Mouse (Mus musculus) activated CD4-positive, CD25-positive, alpha-beta regulatory T cell, adult 9 weeks (primary cell): ENCODE measurements around the gene Aqp5. TPM values are rescaled to one million over a fixed set of nuclear protein-coding genes. Genes with fewer than 3 reads are reported as not detected.

ENCODE experiments used
- polyA plus RNA-seq: library from polyadenylated mRNA; unstranded; fragments of 100-300 nt; shearing (Covaris generic); gene quantifications from one replicate; pipeline ENCODE4 v1.2.1, GENCODE M21; 2017

The Aqp5 gene
- polyA plus RNA-seq = not detected

DNA sequence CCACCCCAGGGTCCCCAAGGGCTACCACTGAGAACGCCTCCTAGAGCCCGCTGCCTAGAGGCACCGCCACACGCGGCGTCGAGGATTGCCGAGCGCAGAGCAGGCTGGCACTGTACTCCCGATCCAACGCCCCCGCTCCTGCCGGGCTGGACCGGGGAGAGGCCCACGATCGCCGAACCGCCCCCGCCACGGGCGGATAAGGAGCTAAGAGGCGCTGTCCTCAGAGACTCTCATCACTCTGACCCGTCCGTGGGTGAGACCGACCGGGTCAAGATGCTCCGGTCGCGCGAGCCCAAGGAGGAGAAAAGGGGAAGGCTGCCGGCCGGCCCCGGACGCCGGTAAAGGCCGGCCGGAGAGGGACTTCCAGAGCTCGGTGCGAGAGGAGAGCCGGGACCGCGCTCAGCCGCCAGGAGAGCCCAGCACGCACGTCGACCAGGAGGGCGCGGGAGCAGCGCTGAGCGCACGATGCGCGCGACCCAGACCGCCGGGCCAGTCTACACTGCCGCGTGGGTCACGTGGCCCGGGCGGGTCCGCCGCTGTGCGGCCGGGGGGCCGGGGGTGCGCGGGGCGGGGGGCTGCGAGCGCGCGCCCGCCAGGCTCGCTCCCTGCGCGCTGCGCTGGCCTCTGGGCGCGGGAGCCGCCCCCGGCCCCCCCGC lies at the start of gene Aqp5:
Gene Aqp5, plus strand, starts transcription at position 354 of the 656 bp plus-strand sequence.

DNA sequence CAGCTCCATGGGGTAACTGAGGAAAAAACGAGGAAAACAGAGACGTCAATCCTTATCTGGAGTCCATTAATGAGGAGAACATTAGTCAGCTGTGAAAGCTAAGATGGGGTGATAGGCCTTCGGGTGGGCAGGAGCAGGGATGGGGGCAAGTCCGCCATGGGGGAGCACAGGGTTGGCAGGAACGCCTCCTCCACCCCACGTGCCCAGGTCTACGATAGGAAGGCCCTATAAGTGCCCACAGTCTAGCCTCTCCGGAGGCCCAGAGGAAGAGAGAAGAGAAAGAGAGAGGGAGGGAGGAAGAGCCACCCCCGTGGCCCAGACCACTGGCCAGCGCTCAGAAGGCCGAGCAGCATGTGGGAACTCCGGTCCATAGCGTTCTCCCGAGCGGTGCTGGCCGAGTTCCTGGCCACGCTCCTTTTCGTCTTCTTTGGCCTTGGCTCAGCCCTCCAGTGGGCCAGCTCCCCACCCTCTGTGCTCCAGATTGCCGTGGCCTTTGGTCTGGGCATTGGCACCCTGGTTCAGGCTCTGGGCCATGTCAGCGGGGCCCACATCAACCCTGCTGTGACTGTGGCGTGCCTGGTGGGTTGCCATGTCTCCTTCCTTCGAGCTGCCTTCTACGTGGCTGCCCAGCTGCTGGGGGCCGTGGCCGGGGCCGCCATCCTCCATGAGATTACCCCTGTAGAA lies 11.6 kb upstream of the Aqp5 start, which contains the start of gene Aqp2:
Gene Aqp2, plus strand, starts transcription at position 254 of the 684 bp plus-strand sequence.

DNA sequence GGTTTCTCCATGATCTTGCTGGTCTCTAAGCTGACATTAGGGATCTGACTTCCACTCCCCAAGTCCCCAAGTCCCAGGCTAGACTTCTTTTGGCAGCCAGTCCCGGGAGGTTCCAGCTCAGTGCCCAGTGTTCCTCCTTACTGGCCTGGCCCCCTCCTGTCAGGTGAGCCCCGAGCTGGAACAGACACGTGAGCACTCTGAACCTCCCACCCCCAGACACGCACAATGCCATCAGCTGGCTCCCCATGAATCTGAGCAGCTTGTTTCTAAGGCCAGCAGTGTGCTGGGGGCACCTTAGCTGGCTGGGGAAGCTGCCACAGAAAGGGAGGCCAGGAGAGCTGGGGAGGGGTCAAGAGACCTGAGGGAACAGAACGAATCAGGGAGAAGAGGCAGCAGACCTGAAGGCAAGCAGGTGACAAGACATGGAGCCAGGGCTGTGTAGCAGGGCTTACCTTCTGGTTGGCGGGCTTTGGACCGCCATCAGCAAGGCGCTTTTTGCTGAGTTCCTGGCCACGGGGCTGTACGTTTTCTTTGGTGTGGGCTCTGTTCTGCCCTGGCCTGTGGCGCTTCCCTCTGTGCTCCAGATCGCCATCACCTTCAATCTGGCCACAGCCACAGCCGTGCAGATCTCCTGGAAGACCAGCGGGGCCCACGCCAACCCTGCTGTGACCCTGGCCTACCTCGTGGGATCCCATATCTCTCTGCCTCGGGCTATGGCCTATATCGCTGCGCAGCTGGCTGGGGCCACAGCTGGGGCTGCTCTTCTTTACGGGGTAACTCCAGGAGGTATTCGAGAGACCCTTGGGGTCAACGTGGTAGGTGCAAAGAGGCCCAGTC lies 10.6 kb downstream of the Aqp5 start, which contains the start of gene Aqp6:
Gene Aqp6, plus strand, starts transcription at position 415 of the 837 bp plus-strand sequence.

Other genes with a start within 250 kb of the Aqp5 start
- 28.2 TPM for gene Fmnl3, start 220.3 kb upstream of the Aqp5 start, polyA plus RNA-seq
- gene Tmbim6, start 197.9 kb upstream of the Aqp5 start, polyA plus RNA-seq = 197 TPM
- gene Nckap5l, start 133.0 kb upstream of the Aqp5 start, polyA plus RNA-seq = 17.4 TPM
- 26.9 TPM for gene Bcdin3d, start 116.1 kb upstream of the Aqp5 start, polyA plus RNA-seq
- gene Faim2, start 62.6 kb upstream of the Aqp5 start, polyA plus RNA-seq = not detected
- not detected for gene Aqp2, start 11.7 kb upstream of the Aqp5 start, polyA plus RNA-seq
- gene Aqp6, start 10.6 kb downstream of the Aqp5 start, polyA plus RNA-seq = not detected
- 32.0 TPM for gene Racgap1, start 60.9 kb downstream of the Aqp5 start, polyA plus RNA-seq
- gene Asic1, start 79.6 kb downstream of the Aqp5 start, polyA plus RNA-seq = 0.40 TPM
- gene Smarcd1, start 111.3 kb downstream of the Aqp5 start, polyA plus RNA-seq = 12.3 TPM
- gene Gm17349, start 114.7 kb downstream of the Aqp5 start, polyA plus RNA-seq = not detected
- gene Gpd1, start 126.7 kb downstream of the Aqp5 start, polyA plus RNA-seq = not detected
- gene Cox14, start 134.8 kb downstream of the Aqp5 start, polyA plus RNA-seq = 176 TPM
- gene Cers5, start 182.1 kb downstream of the Aqp5 start, polyA plus RNA-seq = 81.5 TPM